Mouse (Mus musculus) kidney, postnatal 0 days (tissue): Measurements from ENCODE around the gene Cilp2. TPM values are rescaled to one million over a fixed set of nuclear protein-coding genes. Genes with fewer than 3 reads are reported as not detected.
A peak's percentile ranks its signal among the peaks of the same experiment; 100 is the strongest.

Source experiments
- ATAC-seq: fragments of 200-750 bp; cut with Nextera tagmentation; replicated peaks from 2 replicates; pipeline ENCODE4 v1.8.0; 2017; ENCODE audit warnings: low read depth, moderate number of reproducible peaks, moderate TSS enrichment, moderate library complexity; ENCODE audit not compliant: low FRiP score
- DNase-seq: peaks from one replicate; pipeline ENCODE4 v3.0.0-alpha.2; 2016; ENCODE audit warnings: low spot score
- H3K27ac ChIP-seq: fragments of 300-500 bp; sonication (generic); 2 replicates; pipeline ENCODE4 v1.5.1; 2014; ENCODE audit warnings: mild to moderate bottlenecking
- H3K27me3 ChIP-seq: fragments of 300-500 bp; sonication (generic); 2 replicates; pipeline ENCODE4 v1.6.1; 2014; ENCODE audit warnings: low read length, mixed read lengths; ENCODE audit not compliant: insufficient read depth
- H3K36me3 ChIP-seq: fragments of 300-500 bp; sonication (generic); 2 replicates; pipeline ENCODE4 v1.6.1; 2014; ENCODE audit warnings: low read length, mixed read lengths; ENCODE audit not compliant: insufficient read depth
- H3K4me1 ChIP-seq: fragments of 300-500 bp; sonication (generic); replicated peaks from 2 replicates; pipeline ENCODE4 v1.6.1; 2014; ENCODE audit warnings: antibody characterized with exemption, low read length, mixed read lengths; ENCODE audit not compliant: insufficient read depth
- H3K4me2 ChIP-seq: fragments of 300-500 bp; sonication (generic); 2 replicates; pipeline ENCODE4 v1.6.1; 2014; ENCODE audit warnings: mild to moderate bottlenecking, low read length, moderate library complexity, mixed read lengths
- H3K4me3 ChIP-seq: fragments of 300-500 bp; sonication (generic); replicated peaks from 2 replicates; pipeline ENCODE4 v1.5.1; 2014; ENCODE audit warnings: low read depth, low read length
- H3K9ac ChIP-seq: fragments of 300-500 bp; sonication (generic); 2 replicates; pipeline ENCODE4 v1.6.1; 2014; ENCODE audit warnings: low read depth, low read length
- H3K9me3 ChIP-seq: fragments of 300-500 bp; sonication (generic); replicated peaks from 2 replicates; pipeline ENCODE4 v1.6.1; 2016; ENCODE audit warnings: low read length, inconsistent platforms, mixed read lengths
- CTCF ChIP-seq: IDR thresholded peaks from 2 replicates; pipeline ENCODE4 v1.5.1; 2016; ENCODE audit warnings: antibody characterized with exemption, low read depth, mild to moderate bottlenecking, moderate library complexity
- WGBS: fragments of 180-500 bp; shearing (Covaris S2); extraction: QIAGEN DNeasy Blood & Tissue Kit; methylation state at CpG from one replicate; pipeline ENCODE4 v1.1.7; 2014; 5-methylcytosine and 5-hydroxymethylcytosine counted together
- polyA plus RNA-seq: library from polyadenylated mRNA; unstranded; fragments of >200 nt; fragmentation: Nextera tagmentation; extraction: Ambion mirVana; gene quantifications from 2 replicates; pipeline ENCODE4 v1.2.1, GENCODE M21; 2015

Gene Cilp2
- polyA plus RNA-seq, 1 experiment from 2014 or later = 0.75 TPM

DNA sequence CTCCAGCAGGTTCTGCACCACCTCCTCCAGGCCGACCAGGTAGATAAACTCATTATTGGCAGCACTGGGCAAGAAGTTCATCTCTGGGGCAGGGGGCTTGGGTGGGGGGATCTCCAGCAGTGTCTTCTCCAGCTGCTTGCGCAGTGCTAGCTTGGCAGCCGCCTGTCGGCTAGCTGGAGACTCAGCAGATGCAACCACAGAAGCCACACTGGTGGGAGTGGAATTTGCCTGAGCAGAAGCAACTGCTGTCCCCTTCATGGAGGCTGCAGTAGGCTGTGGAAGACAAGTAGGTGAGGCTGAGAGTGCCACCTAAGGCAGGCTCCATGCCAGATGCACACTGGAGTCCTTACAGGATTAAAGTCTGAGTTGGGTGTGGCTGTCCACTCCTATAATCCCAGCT is 27.0 kb upstream of the Cilp2 start:
- Histone ChIP-seq H3K4me2 (no peak overlapping the region), H3K27ac (no peak overlapping the region), H3K9me3 (no peaks in the 10 kb centered on the region), H3K36me3 (peaks cover 74% of the 10 kb centered on the region), H3K4me3 (no peak overlapping the region), H3K4me1 (no peaks in the 10 kb centered on the region), H3K9ac (no peak overlapping the region), H3K27me3 (no peaks in the 10 kb centered on the region)
- DNase-seq (no peak), ATAC-seq (no peak)
- no peak for TF ChIP-seq CTCF
- WGBS = 81% methylated on average over 4 of the region's 4 CpGs

DNA sequence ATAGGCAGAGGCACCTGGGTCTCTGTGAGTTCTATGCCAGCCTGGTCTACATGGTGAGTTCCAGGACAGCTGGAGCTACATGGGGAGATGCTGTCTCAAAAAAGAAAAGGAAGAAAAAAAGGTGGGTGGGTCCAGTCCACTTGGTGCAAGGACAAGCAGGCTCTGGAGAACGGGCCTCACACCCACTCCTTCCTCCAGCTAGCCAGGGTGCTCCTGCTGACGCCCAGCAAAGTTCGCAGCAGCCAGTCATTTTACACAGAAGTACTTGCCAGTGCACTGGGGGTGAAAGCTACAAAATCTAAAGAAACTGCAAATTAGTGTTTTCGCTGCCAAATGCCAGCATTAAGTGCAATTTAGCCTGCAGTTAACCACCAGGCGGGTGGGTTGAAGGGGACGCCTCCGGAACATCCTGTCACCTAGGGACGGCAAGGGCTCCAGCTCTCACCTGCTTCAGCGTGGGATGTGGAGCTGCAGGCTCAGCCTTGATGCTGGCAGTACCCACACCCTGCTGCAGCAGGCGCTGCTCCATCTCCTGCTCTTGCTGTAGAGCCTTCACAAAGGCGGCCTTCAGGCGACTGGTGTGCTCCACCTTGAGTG is 25.1 kb upstream of the Cilp2 start:
- H3K27me3 ChIP-seq = no peaks in the 10 kb centered on the region
- WGBS = 87% methylated on average over 12 of the region's 12 CpGs
- H3K4me3 ChIP-seq = no peak overlapping the region
- ATAC-seq = no peak
- no peak for DNase-seq
- H3K9me3 ChIP-seq = no peaks in the 10 kb centered on the region
- TF ChIP-seq CTCF = no peak
- no peak overlapping the region for H3K27ac ChIP-seq
- H3K9ac ChIP-seq = no peak overlapping the region
- no peaks in the 10 kb centered on the region for H3K4me1 ChIP-seq
- no peak overlapping the region for H3K4me2 ChIP-seq
- H3K36me3 ChIP-seq = peaks cover 87% of the 10 kb centered on the region

DNA sequence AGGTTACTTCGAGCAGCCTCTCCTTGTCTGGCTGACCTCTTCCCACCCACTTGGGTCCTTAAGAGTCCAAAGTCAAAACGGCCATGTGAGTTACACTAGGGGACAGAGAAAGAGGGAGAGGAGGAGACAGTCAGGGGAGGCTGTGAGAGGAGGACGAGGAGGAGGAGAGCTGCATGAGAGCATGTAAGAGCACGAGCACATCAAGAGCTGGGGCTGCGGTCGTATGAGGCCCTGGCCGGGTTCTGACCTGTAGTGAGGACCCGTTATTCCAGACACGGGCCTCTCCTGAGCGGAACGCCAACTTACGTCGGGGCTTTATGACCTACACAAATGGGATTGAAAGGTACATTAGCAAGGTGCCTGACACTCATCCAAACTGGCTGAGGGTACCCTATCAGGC is 24.4 kb upstream of the Cilp2 start:
- ATAC-seq = no peak
- DNase-seq = no peak
- Histone ChIP-seq H3K4me3 (no peak overlapping the region), H3K4me1 (no peaks in the 10 kb centered on the region), H3K36me3 (peaks cover 81% of the 10 kb centered on the region), H3K4me2 (no peak overlapping the region), H3K9me3 (no peaks in the 10 kb centered on the region), H3K27ac (no peak overlapping the region), H3K27me3 (no peaks in the 10 kb centered on the region), H3K9ac (no peak overlapping the region)
- TF ChIP-seq CTCF = no peak
- 89% methylated on average over 13 of the region's 13 CpGs for WGBS

DNA sequence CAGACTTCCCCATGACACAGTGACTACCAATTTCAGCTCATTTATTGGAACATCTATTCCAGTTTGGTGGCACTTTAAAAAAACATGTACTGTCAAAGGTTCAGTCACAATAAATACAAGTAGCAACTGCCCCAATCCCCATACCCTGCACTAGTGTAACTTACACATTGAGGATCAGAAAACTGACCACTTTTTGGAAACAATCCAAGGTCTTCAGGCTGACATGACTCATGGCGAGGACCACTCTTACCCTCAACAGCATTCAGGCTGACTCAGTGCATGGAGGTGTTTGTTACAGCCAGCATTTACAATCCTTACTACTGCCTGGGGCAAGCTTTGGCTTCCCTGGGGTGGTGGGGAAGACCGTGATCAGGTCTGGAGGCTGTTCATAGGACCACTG is 19.6 kb upstream of the Cilp2 start:
- no peaks in the 10 kb centered on the region for H3K9me3 ChIP-seq
- no peak overlapping the region for H3K4me3 ChIP-seq
- ATAC-seq = no peak
- H3K27ac ChIP-seq = no peak overlapping the region
- H3K4me2 ChIP-seq = no peak overlapping the region
- no peak for TF ChIP-seq CTCF
- 82% methylated on average over 2 of the region's 2 CpGs for WGBS
- H3K9ac ChIP-seq = no peak overlapping the region
- H3K4me1 ChIP-seq = peaks cover under 1% of the 10 kb centered on the region; the same call in 1 of the 2 replicates
- H3K36me3 ChIP-seq = peaks cover 38% of the 10 kb centered on the region
- no peak for DNase-seq
- H3K27me3 ChIP-seq = no peaks in the 10 kb centered on the region

DNA sequence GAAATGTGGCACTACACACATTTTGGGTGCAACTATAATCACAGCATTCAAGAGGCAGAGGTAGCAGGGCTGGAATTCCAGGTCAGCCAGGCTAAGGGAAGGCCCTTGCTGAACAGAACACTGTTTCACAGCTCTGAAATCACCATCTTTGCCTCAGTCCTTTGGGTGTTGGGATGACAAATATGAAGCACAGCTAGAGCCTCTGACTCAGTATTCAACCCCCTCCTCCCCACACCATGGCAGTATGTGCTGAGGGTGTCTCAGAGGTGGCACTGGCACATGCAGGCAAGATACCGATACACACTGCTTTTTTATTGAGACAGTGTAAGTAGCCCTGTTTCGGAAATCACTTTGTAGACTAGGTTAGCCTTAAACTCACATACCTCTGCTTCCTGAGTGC is 18.8 kb upstream of the Cilp2 start:
- no peaks in the 10 kb centered on the region for H3K9me3 ChIP-seq
- H3K27me3 ChIP-seq = no peaks in the 10 kb centered on the region
- ATAC-seq = no peak
- DNase-seq = no peak
- no peak overlapping the region for H3K4me2 ChIP-seq
- H3K27ac ChIP-seq = no peak overlapping the region
- H3K9ac ChIP-seq = no peak overlapping the region
- H3K36me3 ChIP-seq = peaks cover 33% of the 10 kb centered on the region
- no peak overlapping the region for H3K4me3 ChIP-seq
- peaks cover 5% of the 10 kb centered on the region; the same call in 1 of the 2 replicates for H3K4me1 ChIP-seq
- WGBS = 86% methylated on average over 2 of the region's 2 CpGs
- no peak for TF ChIP-seq CTCF

DNA sequence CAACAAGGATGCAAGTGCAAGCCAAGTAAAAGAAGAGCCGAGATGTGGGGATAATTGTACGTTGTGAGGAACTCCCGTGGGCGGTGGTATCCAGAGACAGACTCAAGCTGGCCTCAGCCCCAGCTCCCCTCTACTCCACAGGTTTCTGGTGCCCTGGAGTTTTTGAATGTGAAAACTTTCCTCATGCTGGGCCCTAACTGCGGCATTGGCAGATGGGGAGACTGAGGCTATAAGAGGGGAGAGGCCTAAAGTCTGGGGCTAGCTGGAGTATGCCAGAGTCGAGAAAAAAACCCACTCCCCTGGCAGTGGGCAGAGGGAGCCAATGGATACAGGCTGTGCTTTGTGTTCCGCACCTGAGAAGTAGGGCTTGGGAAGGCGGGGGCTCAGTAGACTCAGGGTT is 16.6 kb upstream of the Cilp2 start:
- 76% methylated on average over 8 of the region's 8 CpGs for WGBS
- H3K9me3 ChIP-seq = no peaks in the 10 kb centered on the region
- no peaks in the 10 kb centered on the region for H3K27me3 ChIP-seq
- TF ChIP-seq CTCF = no peak
- H3K9ac ChIP-seq = no peak overlapping the region
- H3K4me1 ChIP-seq = peaks cover 5% of the 10 kb centered on the region; the same call in 1 of the 2 replicates
- H3K4me3 ChIP-seq = no peak overlapping the region
- no peak for ATAC-seq
- no peak overlapping the region for H3K4me2 ChIP-seq
- H3K36me3 ChIP-seq = peaks cover 13% of the 10 kb centered on the region; the same call in 1 of the 2 replicates
- no peak overlapping the region for H3K27ac ChIP-seq
- DNase-seq = no peak

DNA sequence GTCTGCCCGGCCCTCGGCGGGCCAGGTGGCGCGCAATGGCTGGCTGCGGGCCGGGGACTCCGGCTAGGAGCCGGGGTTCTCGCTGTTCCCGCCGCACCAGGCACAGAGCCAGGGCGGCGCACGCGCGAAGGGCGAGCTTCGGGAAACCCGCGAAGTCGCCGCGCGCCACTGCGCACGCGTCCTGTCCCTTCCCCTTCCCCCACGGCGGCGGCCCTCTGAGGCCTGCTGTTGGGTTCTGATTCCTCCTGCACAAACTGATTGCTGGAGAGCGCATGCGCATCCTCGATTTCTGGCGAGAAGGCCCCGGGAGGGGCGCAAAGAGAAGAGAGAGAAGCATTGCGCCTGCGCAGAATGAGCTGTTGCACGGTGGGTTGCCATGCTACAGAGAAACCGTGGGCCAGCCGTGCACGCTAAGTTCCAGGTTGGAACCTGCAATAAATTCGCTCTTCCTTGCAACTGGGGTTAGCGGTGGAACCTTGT is 15.6 kb upstream of the Cilp2 start:
- H3K4me2 ChIP-seq = peak overlapping the region; percentile 84
- ATAC-seq (peak; percentile 77), DNase-seq (peak; percentile 100)
- 0% methylated on average over 42 of the region's 45 CpGs for WGBS
- no peaks in the 10 kb centered on the region for H3K27me3 ChIP-seq
- H3K27ac ChIP-seq = peak overlapping the region; percentile 85
- H3K9me3 ChIP-seq = no peaks in the 10 kb centered on the region
- H3K4me1 ChIP-seq = peaks cover 5% of the 10 kb centered on the region; the same call in 1 of the 2 replicates
- peak overlapping the region; percentile 66 for H3K9ac ChIP-seq
- peak overlapping the region; percentile 55 for H3K4me3 ChIP-seq
- TF ChIP-seq CTCF = no peak
- H3K36me3 ChIP-seq = peaks cover 6% of the 10 kb centered on the region; the same call in 1 of the 2 replicates
